Mouse (Mus musculus) spleen, embryonic (tissue): ENCODE results near the gene Abat.

Source experiments
- CTCF ChIA-PET: fragments of 350-600 bp; sonication (Branson Sonifier 250); formaldehyde crosslinking; loops from one replicate; lab custom pipeline; 2022; lab: Charles Lee

Abat gene

GRCm38 (mm10) chr16:8573751-8574150 is 60.5 kb downstream of the Abat start:
- CTCF ChIA-PET = no interaction called here

GRCm38 (mm10) chr16:8574316-8574715 is 61.1 kb downstream of the Abat start:
- CTCF ChIA-PET = no interaction called here

GRCm38 (mm10) chr16:8576111-8576510 is 62.9 kb downstream of the Abat start:
- CTCF ChIA-PET = no interaction called here

- CTCF ChIA-PET = no interaction called here
Observed at GRCm38 (mm10) chr16:8576901-8577300, 63.7 kb downstream of the Abat start.

GRCm38 (mm10) chr16:8578326-8578725 is 65.1 kb downstream of the Abat start:
- CTCF ChIA-PET = no interaction called here

- CTCF ChIA-PET = interaction anchor here (0.6 kb wide), 1 partner anchor 52 kb away, joined by 15 read pairs; no protein-coding TSS in a partner anchor
Observed at GRCm38 (mm10) chr16:8579546-8579945, 66.3 kb downstream of the Abat start.

- CTCF ChIA-PET = no interaction called here
Observed at GRCm38 (mm10) chr16:8581661-8582239, 68.5 kb downstream of the Abat start.

- CTCF ChIA-PET = no interaction called here
Observed at GRCm38 (mm10) chr16:8582579-8583295, 69.5 kb downstream of the Abat start.

- CTCF ChIA-PET = no interaction called here
Observed at GRCm38 (mm10) chr16:8584248-8584647, 71.0 kb downstream of the Abat start.

GRCm38 (mm10) chr16:8585056-8585455 is 71.8 kb downstream of the Abat start:
- CTCF ChIA-PET = no interaction called here

- CTCF ChIA-PET = no interaction called here
Observed at GRCm38 (mm10) chr16:8595411-8595810, 82.2 kb downstream of the Abat start.

- CTCF ChIA-PET = no interaction called here
Observed at GRCm38 (mm10) chr16:8596336-8596735, 83.1 kb downstream of the Abat start.

- CTCF ChIA-PET = no interaction called here
Observed at GRCm38 (mm10) chr16:8597516-8597915, 84.3 kb downstream of the Abat start.

- CTCF ChIA-PET = no interaction called here
Observed at GRCm38 (mm10) chr16:8603789-8604188, 90.6 kb downstream of the Abat start.

- CTCF ChIA-PET = no interaction called here
Observed at GRCm38 (mm10) chr16:8610397-8610796, 97.2 kb downstream of the Abat start.

- CTCF ChIA-PET = interaction anchor here (0.5 kb wide), 1 partner anchor 168 kb away, joined by 3 read pairs; no protein-coding TSS in a partner anchor
Observed at GRCm38 (mm10) chr16:8612214-8613005, 99.2 kb downstream of the Abat start.

GRCm38 (mm10) chr16:8613039-8613438 is 99.8 kb downstream of the Abat start:
- CTCF ChIA-PET = no interaction called here

GRCm38 (mm10) chr16:8613447-8613846 is 100.2 kb downstream of the Abat start:
- CTCF ChIA-PET = no interaction called here

- CTCF ChIA-PET = no interaction called here
Observed at GRCm38 (mm10) chr16:8619659-8620314, 106.6 kb downstream of the Abat start.

GRCm38 (mm10) chr16:8620315-8621115 is 107.3 kb downstream of the Abat start:
- CTCF ChIA-PET = no interaction called here

- CTCF ChIA-PET = no interaction called here
Observed at GRCm38 (mm10) chr16:8630419-8630818, 117.2 kb downstream of the Abat start.
